Mouse (Mus musculus) brain, embryonic 14.5 days (tissue): ENCODE data around the gene Dnaaf3.

Source experiments
- CTCF ChIP-seq: fragments of 200-500 bp; IDR thresholded peaks from 2 replicates; pipeline ENCODE4 v1.5.1; 2012; ENCODE audit warnings: inconsistent platforms, mild to moderate bottlenecking, moderate library complexity, borderline replicate concordance; ENCODE audit not compliant: insufficient read depth, insufficient read length; ENCODE audit errors: extremely low read depth
- POLR2A ChIP-seq: fragments of 200-500 bp; IDR thresholded peaks from 2 replicates; pipeline ENCODE4 v1.6.1; 2012; ENCODE audit warnings: mild to moderate bottlenecking, inconsistent platforms, borderline replicate concordance; ENCODE audit not compliant: poor library complexity, insufficient read depth, insufficient read length, severe bottlenecking; ENCODE audit errors: extremely low read depth

GRCm38 (mm10) chr7:4479674-4480073 lies 52.6 kb downstream of the Dnaaf3 start:
- TF ChIP-seq CTCF (peak; percentile 60; the same call in 1 of the 2 replicates), POLR2A (no peak)
